Mouse (Mus musculus) bone marrow macrophage, adult 2 months (primary cell): ENCODE measurements around the gene Gm11937.

Experiments used
- CTCF ChIP-seq: IDR thresholded peaks from 2 replicates; pipeline ENCODE4 v1.5.1; 2012; ENCODE audit warnings: low read depth, mild to moderate bottlenecking, low read length, moderate library complexity
- POLR2A ChIP-seq: IDR thresholded peaks from 2 replicates; pipeline ENCODE4 v1.6.1; 2012; ENCODE audit warnings: mild to moderate bottlenecking, low read depth, low read length, borderline replicate concordance

DNA sequence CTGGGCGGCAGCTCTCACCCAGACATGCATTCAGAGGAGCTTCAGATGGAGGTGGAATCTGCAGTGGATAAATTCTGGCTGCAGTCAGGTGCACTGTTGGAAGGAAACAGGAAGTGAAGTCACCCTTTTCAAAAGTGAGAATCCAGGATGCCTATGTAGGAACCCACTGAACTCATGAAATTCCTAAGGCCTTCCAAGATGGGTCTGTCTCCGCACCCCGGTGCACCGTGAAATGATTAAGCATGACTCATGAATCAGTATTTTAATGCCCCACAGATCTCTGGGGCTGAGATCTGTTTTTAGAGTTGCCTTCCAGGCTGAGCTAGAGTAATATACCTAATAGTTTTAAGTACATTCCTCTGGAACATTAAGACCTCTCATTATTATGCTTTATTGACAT, 49.3 kb upstream of the Gm11937 start:
- TF ChIP-seq CTCF (no peak), POLR2A (no peak)
